Mouse (Mus musculus): Measurements from ENCODE around the gene Elmo2.

Gene Elmo2

DNA sequence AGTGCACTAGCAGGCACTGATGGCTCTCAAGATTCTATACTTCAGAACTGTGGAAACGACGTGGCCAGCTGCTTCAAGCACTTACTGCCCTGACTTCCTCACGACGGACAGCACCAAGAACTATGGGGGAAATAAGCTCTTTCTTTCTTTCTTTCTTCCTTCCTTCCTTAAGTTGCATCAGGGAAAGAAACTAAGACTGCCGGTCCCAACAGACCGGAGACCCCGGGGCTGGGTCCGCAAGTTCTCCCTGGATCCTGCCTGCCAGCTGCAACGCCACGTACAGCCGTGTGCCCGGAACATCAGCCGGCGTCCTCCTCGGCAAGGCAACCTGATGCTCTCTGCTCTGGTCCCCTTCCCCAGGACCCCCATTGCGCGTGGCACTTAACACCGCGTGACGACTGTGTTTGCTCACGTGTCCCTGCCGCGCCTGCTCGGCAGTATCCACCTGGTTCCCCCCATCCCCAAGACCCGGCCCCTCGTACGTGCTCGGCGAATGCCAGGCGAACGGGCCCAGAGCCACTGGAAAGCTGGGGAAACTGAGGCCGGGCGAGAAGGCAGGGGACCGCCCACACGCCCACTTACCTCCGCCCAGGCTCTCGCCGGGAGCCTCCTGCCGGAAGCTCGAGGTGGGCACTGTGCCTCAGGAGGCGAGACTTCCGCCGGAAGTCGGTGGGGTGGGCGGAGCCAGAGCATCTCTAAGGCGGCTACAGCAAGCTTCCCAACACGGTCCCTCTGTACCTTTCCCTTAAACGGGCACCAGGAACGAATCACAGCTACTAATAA lies 38.9 kb downstream of the Elmo2 start, which contains the start of gene Slc35c2:
Slc35c2 (minus strand) TSS at position 668 of the 783 bp plus-strand sequence.
- DNase-seq = peak; percentile 98

DNA sequence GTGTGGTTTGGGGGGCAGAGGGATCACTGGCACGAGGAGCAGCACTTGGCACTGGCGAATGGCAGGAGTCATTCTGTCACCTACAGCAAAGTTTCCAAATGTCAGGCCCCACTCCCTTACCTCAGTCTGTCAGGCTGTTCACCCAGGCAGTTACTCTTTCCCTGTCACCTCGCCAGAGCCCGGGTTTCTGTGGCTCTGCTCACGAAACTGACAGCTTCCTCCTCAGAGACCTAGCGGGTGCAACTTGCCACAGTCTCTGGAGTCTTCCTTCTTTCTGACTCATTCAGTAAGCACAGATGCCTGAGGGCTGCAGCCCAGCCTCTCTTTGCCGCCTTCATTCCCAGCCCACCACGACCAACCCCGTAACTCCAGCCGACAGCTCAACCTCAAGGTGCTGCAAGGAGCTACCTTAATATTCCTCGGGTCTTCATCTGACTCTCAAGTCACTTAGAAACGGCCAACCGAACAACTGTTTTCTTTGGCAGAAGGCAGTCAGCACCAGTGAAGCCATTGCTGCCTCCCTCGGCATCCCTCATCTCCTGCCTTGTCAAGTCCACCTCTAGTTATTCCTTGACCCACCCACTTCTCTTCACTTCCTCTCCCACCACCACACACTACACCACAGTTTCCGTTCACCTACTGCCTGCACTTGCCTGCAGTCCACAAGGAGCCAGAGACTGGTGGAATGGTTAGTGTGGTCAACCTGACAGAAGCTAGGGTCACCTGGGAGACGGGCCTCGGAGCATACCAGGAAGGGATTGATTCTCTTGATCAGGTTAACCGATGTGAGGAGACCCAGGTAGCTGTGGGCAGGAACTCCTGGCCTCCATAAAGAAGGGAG lies 39.7 kb downstream of the Elmo2 start:
- DNase-seq = peak; percentile 58 to 68

DNA sequence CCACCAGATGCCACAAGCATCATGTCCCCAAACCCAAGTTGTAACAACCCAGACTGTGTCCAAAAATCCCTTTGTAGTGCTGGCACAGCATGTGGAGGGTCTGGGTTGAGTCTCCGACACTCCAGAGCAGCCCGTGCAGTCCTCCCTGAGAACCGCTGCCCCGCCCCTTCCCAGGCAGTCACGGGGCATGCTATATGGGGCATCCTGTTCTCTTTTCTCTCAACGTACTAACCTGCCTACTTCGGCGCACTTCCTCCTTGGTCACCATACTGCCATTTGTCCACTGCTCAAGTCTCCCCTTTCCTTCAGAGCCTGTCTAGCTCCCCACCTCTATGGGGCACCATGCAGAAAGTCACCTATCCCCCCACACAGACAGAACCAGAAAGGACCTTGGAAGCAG lies 40.7 kb downstream of the Elmo2 start:
- no peak for DNase-seq

DNA sequence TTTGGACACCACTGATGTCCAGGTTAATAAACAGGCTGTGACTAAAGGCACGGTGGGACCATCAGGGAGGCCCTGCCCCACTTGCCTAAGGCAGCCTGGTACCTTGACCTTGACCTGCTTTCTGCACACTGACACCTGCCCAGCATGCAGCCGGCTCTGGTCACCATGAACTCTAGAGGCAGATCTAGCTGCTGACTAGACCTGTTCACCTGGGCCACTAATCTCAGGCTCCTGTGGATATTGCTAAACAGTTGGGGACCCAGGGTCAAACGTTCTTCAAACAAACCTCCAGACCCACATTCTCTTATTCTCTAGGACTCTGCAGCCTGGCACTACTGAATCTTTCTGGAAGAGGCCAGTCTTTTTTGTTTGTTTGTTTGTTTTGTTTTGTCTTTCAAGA lies 41.2 kb downstream of the Elmo2 start:
- DNase-seq = no peak

DNA sequence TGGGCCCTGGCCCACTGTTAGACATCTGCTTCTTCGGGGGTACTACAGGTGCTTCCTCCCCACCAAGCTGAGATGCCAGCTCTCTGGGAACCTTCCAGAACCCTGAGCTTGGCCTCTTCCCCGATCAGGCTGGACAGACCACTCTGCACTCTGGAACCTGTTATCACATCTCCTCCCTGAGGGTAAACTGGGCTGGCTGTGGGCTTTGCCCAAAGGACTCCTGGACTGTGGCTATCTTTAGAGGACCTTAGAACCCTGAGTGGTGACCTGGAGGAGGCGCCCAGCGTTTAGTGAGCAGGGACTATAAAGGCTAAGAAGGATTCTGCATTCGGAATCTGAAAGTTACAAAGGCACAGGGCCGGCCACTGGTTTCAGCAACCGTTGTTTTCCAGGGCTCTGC lies 41.9 kb downstream of the Elmo2 start:
- no peak for DNase-seq

DNA sequence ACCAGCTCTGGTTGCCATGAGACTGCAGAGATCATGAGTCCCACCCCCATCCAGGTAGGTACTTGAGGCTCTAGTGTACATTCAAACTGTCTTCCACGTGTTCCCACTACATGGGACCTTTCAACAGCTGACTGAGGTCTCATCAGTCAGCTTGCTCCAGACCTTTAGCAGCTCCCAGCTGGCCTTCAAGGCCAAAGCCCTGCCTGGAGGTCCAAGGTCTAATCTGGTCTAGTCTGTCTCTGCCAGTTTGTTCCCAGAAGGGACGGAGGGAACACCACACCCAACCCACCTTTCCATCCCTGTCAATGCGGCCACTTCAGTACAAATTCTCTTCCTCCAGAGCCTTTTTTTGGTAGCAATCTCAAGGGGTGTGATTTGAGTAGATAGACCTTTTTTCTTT lies 42.6 kb downstream of the Elmo2 start:
- DNase-seq = no peak

DNA sequence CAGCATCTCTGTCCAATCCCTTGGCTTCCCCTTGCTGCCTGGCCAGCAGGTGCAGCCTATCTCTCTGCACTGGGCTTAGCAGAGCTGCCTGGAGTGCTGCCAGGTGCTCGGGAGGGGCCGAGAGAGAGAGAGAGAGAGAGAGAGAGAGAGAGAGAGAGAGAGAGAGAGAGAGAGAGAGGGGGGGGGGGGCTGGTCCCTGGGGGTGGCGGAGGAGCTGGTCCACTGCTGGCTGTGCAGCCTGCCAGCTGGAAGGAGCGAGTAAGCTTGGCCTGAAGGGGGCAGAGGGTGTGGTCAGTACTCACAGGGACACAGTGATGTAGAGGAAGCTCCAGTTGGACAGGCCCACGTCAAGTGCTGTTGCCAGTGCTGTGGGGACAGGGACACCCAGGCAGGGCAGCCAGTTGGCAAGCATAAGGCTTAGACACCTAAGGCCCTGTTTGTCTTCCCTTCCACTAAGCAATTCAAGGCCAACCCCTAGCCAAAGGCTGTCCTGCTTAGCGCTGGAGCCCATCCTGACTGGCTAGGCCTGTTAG lies 44.4 kb downstream of the Elmo2 start:
- DNase-seq = peak; percentile 74 to 79

DNA sequence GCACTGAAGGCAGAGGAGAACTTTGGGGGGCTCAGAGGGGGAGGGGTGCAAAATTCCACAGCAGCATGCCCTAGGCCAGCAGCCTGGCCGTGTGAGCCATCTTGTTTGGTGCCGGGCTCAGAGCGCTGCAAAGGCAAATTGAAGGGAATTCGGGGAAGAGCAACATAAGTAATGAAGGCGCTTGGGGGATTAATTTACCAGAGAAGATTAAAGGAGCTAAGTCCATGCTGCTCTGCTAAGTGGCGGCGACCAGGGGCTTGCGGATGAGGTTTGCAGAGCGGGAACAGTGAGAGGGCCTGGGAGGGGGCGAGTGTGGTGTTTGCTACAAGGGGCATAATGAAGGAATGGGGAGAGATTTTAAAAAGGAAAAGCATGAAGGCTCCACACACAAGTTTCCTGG lies 46.9 kb downstream of the Elmo2 start:
- DNase-seq = no peak

DNA sequence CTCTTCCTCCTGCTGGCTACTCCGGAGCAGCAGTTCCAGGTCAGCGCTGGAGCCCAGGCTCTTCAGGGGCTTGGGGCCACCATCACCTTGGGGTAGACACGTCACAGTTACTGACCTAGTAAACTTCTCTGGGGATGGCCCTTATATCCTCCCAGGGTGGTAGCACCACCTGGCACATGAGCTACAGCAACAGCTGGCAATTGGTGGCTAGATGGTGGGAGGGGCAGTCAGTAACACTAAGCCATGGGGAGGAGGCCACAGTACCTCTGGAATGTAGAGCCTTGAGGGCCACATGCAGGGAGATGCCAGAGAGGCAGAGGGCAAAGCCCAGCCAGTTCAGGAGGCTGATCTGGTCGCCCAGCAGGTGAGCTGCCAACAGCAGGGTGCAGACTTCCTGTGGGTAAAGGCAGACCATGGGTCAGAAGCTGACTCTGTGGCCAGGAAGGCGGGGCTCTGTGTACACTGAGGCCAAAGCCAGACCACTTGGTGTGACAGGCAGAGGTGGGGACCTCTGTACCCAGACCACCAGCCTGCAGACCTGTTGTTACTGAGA lies 49.0 kb downstream of the Elmo2 start:
- DNase-seq = peak in 1 of 2 experiments; percentile 43

DNA sequence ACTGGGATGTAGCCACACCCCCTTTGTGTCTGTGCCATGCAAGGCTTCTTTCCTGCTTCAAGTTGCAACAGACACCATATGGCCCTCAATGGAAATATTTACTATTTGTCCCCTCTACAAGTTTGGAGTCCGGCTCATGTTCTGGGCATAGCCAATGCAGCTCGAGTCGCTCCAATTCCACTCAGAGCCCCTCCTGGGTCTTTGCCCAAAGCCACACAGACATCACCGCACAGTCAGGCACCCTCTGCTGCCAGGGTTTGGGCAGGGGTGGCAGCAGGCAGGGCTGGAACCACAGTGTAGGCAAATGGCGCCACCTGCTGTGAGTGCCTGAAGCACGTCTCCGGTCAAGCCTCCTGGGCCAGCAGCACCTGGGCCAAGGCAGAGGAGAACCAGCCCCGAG lies 50.5 kb downstream of the Elmo2 start:
- DNase-seq = peak; percentile 93

DNA sequence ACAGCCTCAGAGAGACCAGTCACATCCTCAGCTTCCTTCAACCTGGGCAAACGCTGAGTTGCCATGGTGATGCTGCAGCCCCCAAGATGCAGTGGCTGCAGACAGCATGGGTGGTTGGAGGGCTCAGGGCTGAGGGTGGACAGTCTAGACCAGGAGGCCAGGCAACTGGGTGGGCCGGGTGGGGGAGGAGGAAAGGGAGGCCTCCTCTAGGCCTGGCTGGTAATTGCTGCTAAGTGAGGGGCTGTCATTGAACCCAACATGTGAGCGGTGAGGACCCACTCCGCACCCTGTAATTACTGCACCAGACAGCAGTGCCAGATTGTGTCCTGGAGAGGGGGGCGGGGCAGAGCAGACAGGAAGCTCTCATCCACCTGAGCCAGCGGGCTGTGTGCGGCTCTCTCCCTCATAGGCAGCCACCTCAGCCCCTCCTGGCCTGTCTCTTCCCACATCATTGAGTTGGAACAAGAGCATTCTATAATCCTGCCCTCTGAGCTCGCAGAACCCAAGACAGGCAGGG lies 51.1 kb downstream of the Elmo2 start:
- DNase-seq = peak; percentile 50 to 66

DNA sequence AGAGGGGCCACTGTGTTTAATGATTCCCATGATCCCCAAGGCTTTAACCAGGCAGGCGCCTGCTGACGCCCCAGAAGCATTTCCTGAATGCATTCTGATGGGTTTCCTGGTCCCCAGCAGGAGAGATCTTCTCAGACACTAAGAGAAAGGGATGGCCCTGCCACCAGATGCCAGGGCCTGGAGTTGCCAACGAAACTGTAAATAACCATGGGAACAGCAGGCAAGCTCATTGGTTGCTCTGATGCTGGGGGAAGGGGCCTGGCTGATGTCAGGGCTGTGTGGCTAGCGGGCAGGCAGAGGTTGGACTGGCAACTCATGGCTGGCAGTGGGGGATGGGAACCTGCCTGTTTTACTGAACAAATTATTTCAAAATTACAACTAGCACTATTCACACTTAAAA lies 52.7 kb downstream of the Elmo2 start:
- peak; percentile 45 to 49 for DNase-seq

DNA sequence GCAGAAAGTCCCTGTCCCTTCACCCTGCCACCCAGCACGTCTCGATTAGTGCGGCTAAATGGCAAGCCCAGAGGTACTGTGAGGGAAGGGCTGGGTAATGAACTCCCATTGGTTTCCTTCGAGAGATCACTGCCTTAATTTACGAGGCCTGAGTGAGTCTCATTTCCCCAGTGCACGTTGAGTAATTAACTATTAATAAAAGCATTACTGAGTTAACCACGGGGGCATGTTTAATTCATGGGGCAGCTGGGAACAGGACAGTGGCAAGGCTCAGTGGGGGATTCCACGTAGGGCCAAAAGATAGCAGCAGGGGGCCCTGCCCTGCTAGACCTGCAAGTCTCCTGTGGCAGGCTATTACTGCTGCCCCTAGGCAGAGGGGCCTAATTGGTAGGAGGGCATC lies 55.0 kb downstream of the Elmo2 start:
- DNase-seq = no peak

DNA sequence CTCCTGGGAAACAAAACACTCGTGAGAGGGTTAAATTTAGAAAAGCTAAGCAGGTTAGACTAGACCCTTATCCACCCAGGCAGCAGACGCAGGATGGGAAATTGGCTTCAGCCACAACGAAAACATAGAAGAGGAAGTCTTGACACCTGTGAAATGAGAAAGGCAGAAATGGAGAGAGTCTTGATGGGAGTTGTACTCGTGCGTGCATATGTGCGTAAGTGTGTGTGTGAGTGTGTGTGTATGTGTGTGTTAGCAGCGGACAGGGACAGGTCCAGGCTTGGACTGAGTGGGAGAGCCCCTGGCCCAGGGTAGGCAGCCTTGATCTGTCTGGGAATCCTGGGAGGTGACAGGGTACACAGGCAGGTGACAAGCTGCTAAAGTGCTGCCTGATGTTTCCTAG lies 55.4 kb downstream of the Elmo2 start:
- no peak for DNase-seq

DNA sequence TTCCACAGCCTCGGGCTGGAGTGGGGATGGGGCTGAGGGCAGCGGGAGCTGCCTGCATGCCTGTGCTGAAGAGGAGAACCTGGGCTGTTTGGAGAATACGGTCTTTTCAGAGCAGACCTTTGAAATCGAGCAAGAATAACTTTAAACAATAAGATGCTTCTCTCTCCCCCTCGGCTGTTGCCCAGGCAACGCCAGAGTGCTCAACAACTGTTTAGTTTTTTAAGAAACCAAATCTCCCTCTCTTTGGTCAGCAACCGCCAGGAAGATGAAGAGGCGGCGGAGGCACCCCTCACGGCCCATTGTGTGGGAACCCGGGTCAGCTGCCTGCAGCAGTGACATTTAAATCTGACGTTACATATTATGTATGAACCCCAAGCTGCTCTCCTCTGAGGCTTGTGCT lies 59.5 kb downstream of the Elmo2 start:
- no peak for DNase-seq

DNA sequence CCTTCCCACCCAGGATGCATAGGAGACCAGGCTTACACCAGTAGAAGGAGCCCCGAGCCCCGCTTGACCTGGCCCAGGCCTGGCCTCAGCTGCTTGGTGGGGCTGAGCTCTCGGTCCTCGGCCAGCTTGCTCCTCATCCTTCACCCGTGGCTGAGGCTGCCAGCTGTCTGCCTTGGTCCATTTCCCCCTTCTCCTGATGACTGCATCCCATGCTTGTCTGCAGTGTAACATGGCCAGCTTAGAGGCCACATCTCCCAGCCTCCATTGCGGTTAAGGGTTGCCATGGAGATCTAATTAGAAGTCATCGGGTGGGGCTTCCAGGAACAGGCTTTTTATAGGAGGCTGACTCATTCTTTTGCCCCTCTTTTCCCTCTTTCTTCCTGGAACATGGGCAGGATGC lies 62.4 kb downstream of the Elmo2 start:
- DNase-seq = no peak

DNA sequence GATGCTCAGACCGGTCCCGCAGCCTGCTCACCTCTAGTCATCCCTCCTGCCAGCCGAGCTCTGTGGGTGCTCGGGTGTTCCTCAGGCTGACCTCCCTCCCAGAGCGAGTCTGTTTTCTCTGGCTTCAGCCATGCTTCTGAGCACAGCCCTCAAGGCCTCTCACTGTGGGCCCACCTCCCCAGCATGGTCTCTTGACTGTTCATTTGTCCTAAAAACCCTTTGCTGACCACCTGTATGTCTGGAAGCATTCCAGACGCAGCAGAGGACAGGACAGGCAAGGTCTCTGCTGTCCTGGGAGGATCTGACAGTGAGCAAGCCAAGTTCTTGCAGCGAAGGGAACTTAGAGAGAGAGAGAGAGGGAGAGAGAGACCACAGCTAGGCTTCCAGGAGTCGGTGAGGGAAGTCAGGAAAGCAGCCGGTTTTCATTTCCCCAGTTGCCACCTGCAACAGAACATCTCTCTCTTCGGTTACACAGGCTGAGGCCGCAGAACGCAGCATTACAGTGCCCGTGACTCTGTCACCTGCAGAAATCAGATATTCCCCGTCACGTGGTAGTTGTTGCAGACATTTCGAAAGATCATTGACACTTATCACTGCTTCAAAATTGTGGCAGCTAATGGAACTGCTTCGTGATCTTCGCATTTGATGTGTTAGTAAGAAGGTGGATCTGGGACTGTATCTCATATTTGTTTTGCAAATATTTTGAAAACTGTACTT lies 63.8 kb downstream of the Elmo2 start:
- DNase-seq = peak in 1 of 2 experiments; percentile 56

DNA sequence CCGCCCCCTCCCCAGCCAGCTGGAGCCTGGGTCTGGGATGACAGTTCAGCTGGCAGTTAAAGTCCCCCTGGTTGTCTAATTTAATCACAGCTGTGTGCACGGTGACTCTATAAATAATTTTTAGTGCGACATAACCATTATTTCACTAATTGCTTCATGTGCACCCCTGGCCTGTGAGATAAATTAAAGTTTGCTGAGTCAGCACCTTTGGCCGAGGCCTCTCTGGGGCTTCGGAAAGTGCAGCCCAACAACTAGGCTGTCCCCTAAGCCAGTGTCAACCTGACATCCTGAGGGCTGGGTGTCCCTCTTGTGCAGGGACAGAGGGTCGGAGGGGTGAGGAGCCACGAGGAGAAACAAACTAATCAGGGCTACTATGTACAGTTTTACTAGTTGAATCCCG lies 66.4 kb downstream of the Elmo2 start:
- DNase-seq = no peak

DNA sequence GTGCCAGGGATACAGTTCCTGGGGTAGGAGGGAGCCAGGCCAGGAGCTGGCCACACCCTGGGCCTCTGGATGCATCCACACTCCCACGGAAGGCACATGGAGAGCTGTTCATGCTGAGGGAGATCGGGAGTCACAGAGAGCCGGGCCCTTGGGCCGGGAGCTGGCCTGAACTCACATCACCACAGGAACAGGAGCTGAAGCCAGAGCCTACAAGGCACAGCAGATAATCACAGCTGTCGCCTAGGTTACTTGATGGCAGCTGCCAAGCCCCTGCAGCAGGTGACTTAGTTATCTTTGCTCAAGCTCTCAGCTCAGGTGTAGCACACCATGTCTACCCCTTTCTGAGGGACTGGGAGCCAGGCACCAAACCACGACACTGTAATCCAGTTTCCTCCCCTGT lies 68.0 kb downstream of the Elmo2 start:
- peak in 1 of 2 experiments; percentile 55 for DNase-seq

DNA sequence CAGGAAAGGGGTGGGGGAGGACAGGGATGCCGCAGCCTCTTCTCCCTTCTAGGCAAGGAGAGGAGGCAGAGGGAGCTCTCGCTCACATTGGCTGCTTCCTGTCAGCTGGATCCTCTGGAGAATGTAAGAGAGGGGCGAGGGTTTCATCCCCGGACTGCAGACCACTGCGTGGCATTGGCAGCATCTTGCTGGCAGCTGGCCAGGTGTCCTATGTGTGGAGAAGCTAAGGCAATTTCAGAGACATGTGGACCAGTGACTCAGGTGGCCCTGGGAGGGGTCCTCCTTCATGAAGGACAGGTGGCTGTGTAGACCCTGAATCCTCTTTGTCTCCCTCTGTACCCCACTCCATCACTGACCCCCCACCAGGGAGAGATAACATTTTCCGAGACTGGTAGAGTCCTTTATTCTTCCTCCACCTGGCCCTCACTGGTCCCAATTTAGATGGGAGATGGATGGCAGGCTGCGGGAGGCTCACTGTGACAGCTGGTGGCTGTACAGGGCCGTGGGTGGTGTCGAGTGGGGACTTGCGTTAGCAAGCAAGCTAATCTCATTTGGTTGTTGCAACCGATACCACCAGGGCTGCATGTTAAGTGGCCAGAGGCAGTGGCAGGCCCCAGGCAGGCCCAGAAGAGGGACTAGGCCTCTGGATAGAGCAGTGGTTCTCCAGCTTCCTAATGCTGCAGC lies 69.0 kb downstream of the Elmo2 start:
- peak; percentile 69 to 76 for DNase-seq

DNA sequence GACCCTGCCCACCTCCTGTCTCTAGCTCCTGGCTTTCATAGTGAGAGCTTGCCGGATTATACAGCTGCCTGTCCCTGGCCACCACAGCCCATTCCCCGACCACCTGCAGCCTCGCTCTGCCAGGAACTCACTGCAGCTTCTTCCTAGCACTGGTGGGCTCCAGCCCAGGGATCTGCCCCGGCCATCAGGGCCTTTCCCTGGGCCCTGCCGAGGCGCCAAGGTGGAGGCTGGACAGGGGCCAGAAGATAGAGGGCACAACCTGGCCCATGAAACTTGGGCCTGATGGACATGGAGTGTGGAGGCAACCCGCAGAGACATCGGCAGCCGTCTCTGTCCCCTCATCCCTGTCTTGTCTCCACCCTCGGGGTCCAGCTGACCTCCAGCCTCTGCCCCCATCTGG lies 70.1 kb downstream of the Elmo2 start:
- DNase-seq = peak in 1 of 2 experiments; percentile 67

DNA sequence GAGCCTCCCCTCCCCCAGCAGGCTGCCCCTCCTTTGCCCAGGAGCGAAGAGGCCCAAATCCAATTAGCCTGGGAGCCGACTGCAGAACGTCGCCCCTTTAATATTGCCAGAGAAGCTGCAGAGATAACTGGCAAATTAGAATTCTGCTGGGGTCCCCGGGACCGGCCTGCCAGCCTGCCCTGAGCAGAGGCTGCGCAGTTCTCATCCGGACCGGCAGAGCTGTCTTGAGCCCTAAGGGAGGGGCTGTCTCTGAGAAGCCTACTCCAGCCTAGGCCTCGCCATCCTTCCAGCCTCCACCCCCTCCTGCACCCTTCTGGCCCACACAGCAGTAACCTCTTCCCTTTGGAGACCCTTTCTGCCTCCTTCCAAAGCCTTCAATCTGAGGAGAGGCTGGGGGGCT lies 72.4 kb downstream of the Elmo2 start:
- no peak for DNase-seq

Data from cerebellum, postnatal 14 days (tissue).